Mouse (Mus musculus): ENCODE measurements around the gene Atp7b. TPM values are rescaled to one million over a fixed set of nuclear protein-coding genes. Genes with fewer than 3 reads are reported as not detected.

Atp7b gene
- total and polyA plus RNA-seq, 2 experiments from 2014 or later, result 1.2 to 3.6 TPM

GRCm38 (mm10) chr8:22059153-22059738 is 859 bp downstream of the Atp7b start:
- peak overlapping the region; percentile 67 for H3K9ac ChIP-seq
- H3K4me1 ChIP-seq (ENCODE audit: insufficient read depth), result peaks cover 4% of the 10 kb centered on the region; the same call in 1 of the 2 replicates
- H3K4me2 ChIP-seq (ENCODE audit: low read depth), result peak overlapping the region; percentile 94
- peak overlapping the region; percentile 72 for H3K4me3 ChIP-seq (ENCODE audit: low read depth, low read length)
- TF ChIP-seq CTCF (IDR thresholded peaks at IDR 0.05; ENCODE audit: low read depth), result no peak
- H3K36me3 ChIP-seq (ENCODE audit: insufficient read depth), result no peaks in the 10 kb centered on the region
- H3K27ac ChIP-seq (ENCODE audit: low read depth, low read length), result no peak overlapping the region
- ATAC-seq (no peak), DNase-seq (no peak)
- WGBS, result 25% methylated on average over 11 of the region's 11 CpGs
- peaks cover 12% of the 10 kb centered on the region for H3K27me3 ChIP-seq (ENCODE audit: insufficient read depth, low read length)
- H3K9me3 ChIP-seq (ENCODE audit: low read length), result no peaks in the 10 kb centered on the region

GRCm38 (mm10) chr8:22058368-22058767 is 1.7 kb downstream of the Atp7b start:
- no peak overlapping the region for H3K9ac ChIP-seq
- no peak overlapping the region for H3K27ac ChIP-seq (ENCODE audit: low read depth, low read length)
- H3K36me3 ChIP-seq (ENCODE audit: insufficient read depth), result no peaks in the 10 kb centered on the region
- WGBS, result 80% methylated on average over 9 of the region's 9 CpGs
- DNase-seq, result no peak
- H3K27me3 ChIP-seq (ENCODE audit: insufficient read depth, low read length), result peaks cover 12% of the 10 kb centered on the region
- H3K9me3 ChIP-seq (ENCODE audit: low read length), result no peaks in the 10 kb centered on the region
- no peak for TF ChIP-seq CTCF (IDR thresholded peaks at IDR 0.05; ENCODE audit: low read depth)
- H3K4me1 ChIP-seq (ENCODE audit: insufficient read depth), result peaks cover 4% of the 10 kb centered on the region; the same call in 1 of the 2 replicates
- H3K4me2 ChIP-seq (ENCODE audit: low read depth), result no peak overlapping the region
- no peak overlapping the region for H3K4me3 ChIP-seq (ENCODE audit: low read depth, low read length)
- ATAC-seq, result no peak

GRCm38 (mm10) chr8:22056850-22057249 is 3.3 kb downstream of the Atp7b start:
- Histone ChIP-seq H3K4me2 (ENCODE audit: low read depth) (no peak overlapping the region), H3K4me1 (ENCODE audit: insufficient read depth) (peaks cover 4% of the 10 kb centered on the region; the same call in 1 of the 2 replicates), H3K36me3 (ENCODE audit: insufficient read depth) (no peaks in the 10 kb centered on the region), H3K27ac (ENCODE audit: low read depth, low read length) (no peak overlapping the region), H3K9me3 (ENCODE audit: low read length) (no peaks in the 10 kb centered on the region), H3K27me3 (ENCODE audit: insufficient read depth, low read length) (peaks cover 12% of the 10 kb centered on the region), H3K4me3 (ENCODE audit: low read depth, low read length) (no peak overlapping the region), H3K9ac (no peak overlapping the region)
- no peak for TF ChIP-seq CTCF (IDR thresholded peaks at IDR 0.05; ENCODE audit: low read depth)
- ATAC-seq, result no peak
- 72% methylated on average over 3 of the region's 3 CpGs for WGBS
- DNase-seq, result no peak

- Histone ChIP-seq H3K9me3 (ENCODE audit: low read length) (no peaks in the 10 kb centered on the region), H3K27ac (ENCODE audit: low read depth, low read length) (no peak overlapping the region), H3K27me3 (ENCODE audit: insufficient read depth, low read length) (peaks cover 12% of the 10 kb centered on the region), H3K9ac (no peak overlapping the region), H3K36me3 (ENCODE audit: insufficient read depth) (no peaks in the 10 kb centered on the region), H3K4me2 (ENCODE audit: low read depth) (no peak overlapping the region), H3K4me1 (ENCODE audit: insufficient read depth) (no peaks in the 10 kb centered on the region), H3K4me3 (ENCODE audit: low read depth, low read length) (no peak overlapping the region)
- DNase-seq (no peak), ATAC-seq (no peak)
- WGBS, result 89% methylated on average over 2 of the region's 2 CpGs
- TF ChIP-seq CTCF (IDR thresholded peaks at IDR 0.05; ENCODE audit: low read depth), result no peak
Measured at GRCm38 (mm10) chr8:22055492-22055877, 4.6 kb downstream of the Atp7b start.

- Histone ChIP-seq H3K9me3 (ENCODE audit: low read length) (no peaks in the 10 kb centered on the region), H3K27ac (ENCODE audit: low read depth, low read length) (no peak overlapping the region), H3K4me1 (ENCODE audit: insufficient read depth) (no peaks in the 10 kb centered on the region), H3K9ac (no peak overlapping the region), H3K27me3 (ENCODE audit: insufficient read depth, low read length) (peaks cover 12% of the 10 kb centered on the region), H3K4me3 (ENCODE audit: low read depth, low read length) (no peak overlapping the region), H3K36me3 (ENCODE audit: insufficient read depth) (no peaks in the 10 kb centered on the region), H3K4me2 (ENCODE audit: low read depth) (no peak overlapping the region)
- DNase-seq (no peak), ATAC-seq (no peak)
- TF ChIP-seq CTCF (IDR thresholded peaks at IDR 0.05; ENCODE audit: low read depth), result no peak
- 90% methylated on average over 12 of the region's 12 CpGs for WGBS
Measured at GRCm38 (mm10) chr8:22054674-22055491, 5.2 kb downstream of the Atp7b start.

GRCm38 (mm10) chr8:22047699-22048464 is 12.2 kb downstream of the Atp7b start:
- H3K36me3 ChIP-seq (ENCODE audit: insufficient read depth), result no peaks in the 10 kb centered on the region
- H3K4me3 ChIP-seq (ENCODE audit: low read depth, low read length), result no peak overlapping the region
- no peaks in the 10 kb centered on the region for H3K4me1 ChIP-seq (ENCODE audit: insufficient read depth)
- H3K9me3 ChIP-seq (ENCODE audit: low read length), result no peaks in the 10 kb centered on the region
- H3K27ac ChIP-seq (ENCODE audit: low read depth, low read length), result no peak overlapping the region
- WGBS, result 67% methylated on average over 2 of the region's 2 CpGs
- H3K9ac ChIP-seq, result no peak overlapping the region
- no peaks in the 10 kb centered on the region for H3K27me3 ChIP-seq (ENCODE audit: insufficient read depth, low read length)
- peak; percentile 13 for DNase-seq
- ATAC-seq, result peak; percentile 61
- TF ChIP-seq CTCF (IDR thresholded peaks at IDR 0.05; ENCODE audit: low read depth), result peak; percentile 53
- no peak overlapping the region for H3K4me2 ChIP-seq (ENCODE audit: low read depth)

All from forebrain, postnatal 0 days (tissue).